Mouse (Mus musculus) c-Kit-negative CD71-positive TER-119-positive erythroid progenitor cells, embryonic 14.5 days (primary cell): ENCODE data around the gene Vps39.

Experiments used
- DNase-seq: peaks from one replicate; pipeline ENCODE4 v3.0.0-alpha.2; 2013; ENCODE audit warnings: low read depth, low spot score

The Vps39 gene

DNA sequence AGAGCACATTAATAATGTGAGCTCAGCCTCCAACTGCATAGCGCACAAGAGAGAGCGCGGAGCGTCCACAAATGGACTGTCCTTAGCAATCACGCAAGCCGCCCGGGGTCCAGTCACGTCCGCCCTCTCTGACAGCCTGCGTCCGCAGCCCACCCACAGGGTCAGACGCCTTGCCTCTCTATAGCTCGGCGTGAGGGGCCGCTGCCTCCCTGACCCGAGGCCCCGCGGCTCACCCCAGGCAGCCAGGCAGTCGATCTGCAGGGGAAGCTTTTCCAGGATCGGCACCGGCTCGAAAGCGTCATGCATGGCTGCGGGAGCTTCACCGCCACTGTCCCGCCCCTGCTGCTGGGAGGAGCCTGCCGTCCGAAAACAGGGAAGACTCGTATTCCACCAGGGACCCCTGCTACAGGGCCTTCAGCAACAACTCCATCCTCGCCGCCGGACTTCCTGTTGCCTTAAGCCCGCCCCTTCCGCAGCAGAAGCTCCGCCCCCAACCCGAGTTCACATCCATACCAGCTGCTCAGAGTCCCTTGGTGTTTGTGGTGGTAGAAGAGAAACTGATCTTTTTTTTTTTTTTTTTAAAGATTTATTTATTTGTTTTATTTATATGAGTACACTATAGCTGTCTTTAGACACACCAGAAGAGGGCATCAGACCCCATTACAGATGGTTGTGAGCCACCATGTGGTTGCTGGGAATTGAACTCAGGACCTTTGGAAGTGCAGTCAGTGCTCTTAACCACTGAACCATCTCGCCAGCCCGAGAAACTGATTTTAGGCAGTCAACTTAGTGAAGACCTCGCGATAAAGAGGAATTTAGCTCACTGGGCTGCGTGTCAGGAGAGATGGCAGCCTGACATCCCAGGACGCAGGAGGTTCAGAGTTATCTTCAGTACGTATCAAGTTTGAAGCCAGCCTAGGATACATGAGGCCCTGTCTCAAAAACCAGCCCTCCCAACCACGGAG lies at the start of gene Vps39:
Gene Vps39 (minus strand): TSS at position 456 of the 965 bp plus-strand sequence.
- peak; percentile 70 for DNase-seq

DNA sequence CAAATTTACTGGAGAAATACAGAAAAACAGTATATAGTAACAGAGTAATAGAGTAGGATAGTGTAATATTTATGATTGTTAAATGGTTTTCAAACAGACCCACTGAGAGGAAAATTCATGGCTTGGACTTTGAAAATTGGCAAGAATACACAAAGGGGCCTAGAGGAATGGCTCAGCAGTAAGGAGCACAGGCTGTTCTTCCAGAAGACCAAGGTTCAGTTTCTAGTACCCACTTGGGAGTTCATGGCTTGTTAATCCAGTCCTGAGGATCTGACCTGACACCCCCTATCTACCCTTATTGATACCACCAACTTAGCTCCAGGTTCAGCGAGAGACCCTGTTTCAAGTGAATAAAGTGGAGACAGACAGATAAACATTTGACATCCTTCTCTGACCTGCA lies 45.0 kb upstream of the Vps39 start:
- no peak for DNase-seq

DNA sequence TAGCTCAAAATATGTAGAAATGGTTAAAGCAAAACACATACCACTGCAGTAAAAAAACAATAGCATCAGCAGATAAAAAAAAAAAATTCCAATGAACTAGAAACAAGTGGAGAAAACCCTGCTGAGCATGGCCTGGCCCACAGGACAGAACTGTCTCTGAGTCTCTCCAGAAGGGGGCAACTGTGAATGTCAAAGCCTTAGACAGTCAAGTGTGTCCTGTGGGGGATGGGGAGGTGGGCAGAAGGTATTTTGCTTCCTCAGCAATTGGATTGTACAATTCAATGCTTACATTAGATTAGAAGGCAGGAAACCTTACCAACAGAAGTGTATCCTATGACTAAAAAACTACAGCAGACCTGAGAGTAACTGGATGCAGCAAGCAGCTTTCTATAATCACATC lies 39.5 kb upstream of the Vps39 start:
- no peak for DNase-seq

DNA sequence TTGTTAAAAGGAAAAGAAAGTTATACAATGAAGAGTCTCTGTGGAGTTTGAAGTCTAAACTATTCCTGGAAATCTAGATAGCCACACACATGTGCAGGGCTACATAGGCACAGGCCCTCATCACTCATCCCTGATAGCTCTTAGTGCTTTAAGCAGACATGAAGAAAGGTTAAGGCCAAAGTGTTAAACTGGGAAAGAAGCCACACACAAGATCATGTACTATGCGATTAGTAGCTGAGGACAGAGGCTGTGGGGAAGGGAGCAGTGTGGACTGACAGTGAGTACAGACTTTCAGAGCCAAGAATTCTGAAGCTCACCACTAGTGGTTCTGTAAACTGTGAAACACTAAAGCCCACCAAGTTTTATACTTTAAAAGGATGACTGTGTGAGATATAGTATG lies 38.0 kb upstream of the Vps39 start:
- DNase-seq: no peak

DNA sequence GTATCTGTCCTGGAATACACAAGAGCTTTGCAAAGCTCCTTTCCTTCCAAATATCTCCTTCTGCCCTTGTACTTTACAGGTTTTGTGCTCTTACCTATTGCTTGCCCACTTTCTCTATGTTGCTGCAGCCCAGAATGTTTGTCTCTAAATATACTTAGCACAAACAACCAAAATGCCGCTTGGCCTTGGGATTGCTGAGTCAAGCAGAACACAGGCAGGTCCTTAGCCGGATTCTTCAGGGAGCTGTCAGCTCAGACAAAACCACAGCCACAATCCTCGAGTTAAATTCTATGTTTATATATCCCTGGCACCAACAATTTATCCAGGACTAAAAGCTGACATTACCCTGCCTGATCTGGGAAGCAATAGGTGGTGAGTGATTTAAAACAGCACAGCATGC lies 36.4 kb upstream of the Vps39 start:
- no peak for DNase-seq

DNA sequence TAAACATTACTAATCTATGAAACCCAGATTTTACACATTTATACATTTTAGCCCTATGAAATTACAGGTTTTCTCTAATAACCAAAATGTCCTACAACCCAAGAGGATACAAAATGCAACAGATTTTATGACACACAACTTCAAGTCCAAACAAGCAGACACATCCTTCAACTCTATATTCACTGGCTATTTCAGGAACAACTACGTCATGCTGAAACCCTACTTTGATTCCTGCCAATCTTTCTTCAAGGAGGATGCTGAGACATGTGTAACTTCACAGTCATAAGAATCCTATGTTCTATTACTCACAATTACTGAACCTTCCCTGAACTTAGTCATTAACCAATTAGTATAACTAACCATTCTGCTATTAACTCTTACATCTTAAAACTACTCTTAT lies 34.4 kb upstream of the Vps39 start:
- no peak for DNase-seq

DNA sequence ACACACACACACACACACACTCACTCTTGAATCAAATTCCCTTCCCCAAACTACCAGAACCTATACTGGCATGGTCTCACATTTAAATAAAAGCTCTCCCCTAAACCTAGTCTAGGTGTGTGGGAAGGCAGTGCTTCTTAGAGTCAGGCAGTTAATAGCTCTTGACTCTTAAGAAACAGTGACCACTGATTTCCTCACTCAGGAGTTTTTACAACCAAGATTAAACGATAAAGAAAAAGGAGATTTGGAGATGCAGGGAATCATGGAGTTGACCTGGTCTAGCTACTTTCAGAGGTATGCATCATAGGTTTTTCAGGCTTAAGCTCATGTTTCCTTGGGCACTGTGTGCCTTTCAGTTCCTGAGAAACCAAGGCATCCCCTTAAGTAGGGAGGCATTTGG lies 33.3 kb upstream of the Vps39 start:
- no peak for DNase-seq

DNA sequence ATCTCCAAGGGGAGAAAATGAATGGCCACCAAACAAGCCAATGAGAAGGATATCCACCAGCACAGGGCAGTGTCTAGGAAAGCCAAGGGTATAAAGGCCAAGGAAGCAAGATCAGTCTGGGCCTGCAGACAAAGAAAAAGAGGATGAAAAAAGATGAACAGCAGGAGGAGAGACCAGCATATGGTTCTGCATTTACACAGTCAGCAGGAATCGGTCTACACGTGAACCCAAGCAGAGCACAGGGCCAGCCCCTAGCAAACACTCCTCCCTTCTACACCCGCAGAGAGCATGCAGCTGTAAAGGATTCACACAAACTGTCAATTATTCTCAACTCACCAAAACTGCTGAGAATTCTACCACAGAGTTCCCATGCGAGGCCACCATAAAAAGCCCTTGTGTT lies 20.9 kb upstream of the Vps39 start:
- DNase-seq: no peak

DNA sequence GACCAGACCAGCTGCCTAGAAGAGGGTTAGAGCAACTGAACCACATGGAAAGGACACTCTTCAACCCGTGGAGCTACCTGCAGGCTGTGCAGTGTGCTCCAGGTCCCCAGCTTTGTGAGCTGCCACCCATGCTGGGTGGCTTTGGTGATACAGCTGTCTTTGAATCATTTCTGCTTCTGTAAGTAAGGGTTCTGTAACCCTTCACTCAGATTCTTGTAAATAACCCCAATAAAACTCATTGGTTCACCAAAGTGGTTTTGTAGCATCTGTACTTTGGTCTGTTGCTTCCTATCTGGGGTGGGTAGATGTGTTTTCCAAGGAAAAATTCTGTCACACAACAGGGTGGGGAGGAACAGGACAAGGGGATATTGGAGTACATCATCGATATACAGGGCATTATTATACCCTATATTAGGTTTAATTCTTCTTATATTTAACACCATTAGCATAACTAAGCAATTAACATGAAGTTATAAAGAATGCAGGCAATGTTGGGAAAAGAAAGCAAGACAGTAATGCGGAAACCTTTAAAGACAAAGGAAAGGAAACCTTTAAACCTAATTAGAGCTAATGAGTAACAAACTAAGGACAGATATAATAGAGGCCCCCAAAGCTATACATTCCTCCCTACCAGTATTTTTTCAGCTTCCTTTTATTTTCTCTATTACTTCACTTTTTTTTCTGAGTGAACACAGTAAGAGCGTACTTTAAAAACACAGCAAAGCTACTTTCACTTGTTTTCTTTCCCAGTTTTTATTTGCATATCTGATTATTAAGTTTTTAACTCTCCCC lies 14.7 kb upstream of the Vps39 start:
- no peak for DNase-seq

DNA sequence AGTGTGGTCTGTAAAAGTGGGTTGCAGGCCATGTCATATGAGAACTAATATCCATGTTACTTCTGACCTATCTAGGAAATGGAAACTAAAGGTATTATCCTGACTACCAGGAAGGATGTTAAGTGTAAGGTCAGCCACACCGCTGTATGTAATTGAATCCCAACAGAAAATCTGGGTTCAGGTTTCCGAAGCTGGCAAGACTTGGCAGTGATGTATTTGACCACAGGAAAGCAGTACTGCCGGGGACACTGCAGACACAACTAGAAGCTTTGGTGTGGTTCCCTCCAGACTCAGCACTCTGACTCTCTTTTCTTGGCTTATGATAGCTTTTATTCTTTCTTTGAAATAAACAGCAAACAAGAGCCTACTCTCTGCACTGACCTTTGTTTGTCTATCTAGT lies 13.6 kb upstream of the Vps39 start:
- DNase-seq: no peak

DNA sequence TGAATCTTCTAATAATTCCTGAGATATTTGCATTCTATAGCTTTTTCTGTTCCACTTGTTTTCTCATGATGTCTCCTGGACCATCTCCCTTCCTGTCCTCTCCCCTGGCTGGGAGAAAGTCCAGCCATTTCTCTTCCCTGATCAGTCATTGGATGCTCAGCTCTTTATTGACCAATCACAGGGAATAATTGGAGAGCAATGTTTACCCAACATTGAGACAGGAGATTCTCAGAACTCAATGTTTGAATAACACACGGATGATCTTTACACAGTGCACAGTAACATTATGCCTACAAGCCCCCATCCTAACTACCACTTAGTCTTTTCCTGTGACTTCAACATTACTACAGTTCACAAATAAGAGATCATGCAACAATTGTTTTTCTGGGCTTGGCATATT lies 7.5 kb upstream of the Vps39 start:
- no peak for DNase-seq

DNA sequence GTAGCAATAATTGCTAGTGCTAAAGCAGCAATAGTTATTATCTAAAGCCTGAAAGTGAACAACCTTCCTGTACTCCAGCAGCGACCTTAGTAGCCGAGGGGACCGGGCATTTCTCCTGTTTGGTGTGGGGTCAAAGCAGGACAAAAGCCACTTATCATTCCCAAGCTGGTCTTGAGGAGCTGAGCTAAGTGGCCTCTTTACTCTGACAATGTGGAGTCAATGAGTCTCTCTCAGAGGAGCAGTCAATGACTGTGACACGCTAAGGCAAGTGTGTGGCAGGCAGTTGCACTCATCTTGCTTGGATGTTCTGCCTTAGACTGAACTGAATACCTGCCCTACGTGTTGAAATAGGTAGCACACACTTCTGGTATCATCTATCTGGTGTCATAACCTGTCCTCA lies 1.6 kb downstream of the Vps39 start:
- DNase-seq: no peak

DNA sequence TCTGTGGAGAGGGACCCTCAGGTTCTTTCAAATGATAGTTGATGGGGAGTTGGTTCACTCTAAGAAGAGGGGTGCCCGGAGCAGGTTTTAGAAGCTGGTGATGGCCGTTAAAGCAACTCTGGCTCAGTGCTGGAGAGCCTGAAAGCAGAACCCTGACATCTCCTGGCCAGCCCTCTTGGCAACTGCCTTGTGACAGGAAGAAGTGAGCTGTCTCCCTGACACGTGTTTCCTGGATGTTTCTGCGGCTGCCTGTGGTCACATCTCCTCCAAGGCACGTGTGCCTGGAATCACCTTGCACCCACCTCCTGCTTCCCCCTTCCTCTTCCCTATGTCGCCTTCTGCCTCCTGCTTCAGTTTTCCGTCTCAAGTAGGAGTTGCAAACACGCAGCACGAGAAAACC lies 4.8 kb downstream of the Vps39 start:
- DNase-seq: no peak

DNA sequence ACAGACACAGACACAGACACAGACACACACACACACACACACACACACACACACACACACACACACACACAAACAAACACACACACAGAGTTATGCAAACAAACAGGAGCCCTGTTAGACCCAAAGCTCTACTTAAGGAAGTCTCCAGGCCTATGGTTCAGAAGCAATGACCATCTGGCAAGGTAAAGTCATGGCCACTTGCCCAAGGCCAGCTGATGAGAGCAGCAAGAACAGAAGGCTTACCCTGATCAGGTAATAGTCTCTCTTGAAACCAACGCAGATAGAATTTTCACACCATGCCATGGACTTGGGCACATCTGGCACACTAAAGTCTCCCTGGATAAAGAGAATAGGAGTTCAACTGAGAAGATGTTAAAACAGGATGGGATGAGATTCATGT lies 11.2 kb downstream of the Vps39 start:
- no peak for DNase-seq

DNA sequence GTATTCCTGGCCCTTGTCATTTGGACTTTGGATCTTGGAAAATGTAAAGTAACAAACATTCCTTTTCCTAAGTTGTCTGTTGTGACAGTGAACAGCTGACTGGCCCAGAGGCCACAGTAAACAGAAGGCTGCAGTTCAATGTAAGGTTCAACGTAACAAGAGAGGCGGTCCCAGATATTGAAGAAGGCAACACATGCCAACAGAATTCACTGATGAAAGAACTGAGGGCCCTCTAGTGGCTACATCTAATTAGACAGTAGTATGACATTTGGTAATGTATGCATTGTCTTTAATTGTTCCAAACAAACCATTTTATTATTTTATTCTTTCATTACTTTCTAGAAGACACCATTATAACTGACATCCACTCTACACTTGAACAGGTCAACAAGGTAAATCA lies 15.1 kb downstream of the Vps39 start:
- no peak for DNase-seq

DNA sequence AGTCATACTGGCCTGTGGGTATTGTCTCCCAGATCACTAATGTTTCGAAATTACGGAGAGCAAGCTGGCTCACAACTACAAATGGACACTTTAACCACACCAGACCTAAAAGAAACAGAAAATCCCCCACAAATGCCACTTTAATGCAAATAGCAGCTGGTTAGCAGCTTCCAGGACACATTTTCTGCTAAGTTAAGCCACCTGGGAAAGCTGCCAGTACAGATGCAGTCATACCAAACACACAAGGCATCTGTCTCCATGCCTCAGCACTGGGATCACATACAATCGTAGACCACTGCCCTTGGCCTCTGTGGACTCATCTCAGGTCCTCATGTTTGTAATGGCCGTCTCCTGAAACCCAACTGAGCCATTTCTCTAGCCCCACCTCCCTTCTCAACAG lies 21.4 kb downstream of the Vps39 start:
- no peak for DNase-seq

DNA sequence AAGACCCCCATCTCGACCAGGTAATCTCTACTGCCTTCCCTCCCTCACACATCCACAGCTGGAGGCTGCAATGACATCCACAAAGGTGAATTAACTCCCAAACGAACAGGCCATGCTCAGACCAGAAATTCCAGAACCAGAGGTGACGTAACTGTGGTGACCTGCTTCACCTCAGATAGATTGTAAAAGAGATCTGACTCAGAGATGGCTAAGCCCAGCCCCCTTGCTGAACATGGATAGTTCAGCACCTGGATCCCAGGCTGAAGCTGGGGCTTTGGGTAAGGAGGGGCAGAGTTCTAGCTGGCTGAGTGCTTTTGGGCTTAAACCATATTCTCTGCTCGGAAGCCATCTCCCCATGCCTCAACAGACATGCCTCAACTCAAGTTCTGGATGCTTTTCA lies 37.9 kb downstream of the Vps39 start:
- DNase-seq: no peak

DNA sequence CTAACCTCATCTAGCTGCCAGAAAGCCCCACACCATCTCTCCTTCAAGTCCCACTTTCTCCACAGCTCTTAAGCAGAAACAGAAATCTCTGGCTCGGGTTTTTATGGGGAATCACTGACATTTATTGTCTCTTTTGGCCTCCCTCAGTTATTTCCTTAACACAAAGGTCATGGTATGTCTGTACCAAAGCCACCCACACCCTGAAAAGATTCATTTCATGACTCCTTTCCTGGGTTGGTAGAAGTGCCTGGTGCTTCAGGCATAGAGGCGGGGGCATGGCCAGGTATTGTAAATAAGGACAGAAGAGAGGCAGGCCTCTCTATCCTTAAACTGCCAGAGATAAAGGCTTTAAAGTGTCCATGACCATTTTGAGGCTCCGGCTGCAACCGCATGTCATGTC lies 38.5 kb downstream of the Vps39 start:
- DNase-seq: no peak

DNA sequence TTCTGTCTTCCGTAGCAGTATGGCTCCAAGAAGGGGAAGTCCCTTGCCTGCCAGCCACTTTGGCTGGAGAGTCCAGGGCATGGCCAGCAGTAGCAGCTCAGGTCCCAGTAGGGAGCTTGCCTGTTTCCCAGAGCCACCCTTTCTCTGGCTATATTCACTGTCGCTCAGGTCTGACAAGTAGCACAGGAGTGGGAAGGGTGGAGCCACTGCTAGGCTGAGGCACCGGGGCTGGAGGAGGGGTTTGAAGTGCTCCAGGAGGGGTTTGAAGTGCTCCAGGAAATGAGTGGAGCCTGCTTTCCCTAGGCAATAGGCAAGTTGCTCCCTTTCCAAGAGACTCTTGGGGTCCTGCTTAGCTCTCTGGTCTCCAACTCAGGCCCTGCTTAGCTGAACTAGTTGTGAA lies 39.0 kb downstream of the Vps39 start, which contains the start of gene Pla2g4f:
Gene Pla2g4f (minus strand): TSS at position 190 of the 400 bp plus-strand sequence.
- no peak for DNase-seq

DNA sequence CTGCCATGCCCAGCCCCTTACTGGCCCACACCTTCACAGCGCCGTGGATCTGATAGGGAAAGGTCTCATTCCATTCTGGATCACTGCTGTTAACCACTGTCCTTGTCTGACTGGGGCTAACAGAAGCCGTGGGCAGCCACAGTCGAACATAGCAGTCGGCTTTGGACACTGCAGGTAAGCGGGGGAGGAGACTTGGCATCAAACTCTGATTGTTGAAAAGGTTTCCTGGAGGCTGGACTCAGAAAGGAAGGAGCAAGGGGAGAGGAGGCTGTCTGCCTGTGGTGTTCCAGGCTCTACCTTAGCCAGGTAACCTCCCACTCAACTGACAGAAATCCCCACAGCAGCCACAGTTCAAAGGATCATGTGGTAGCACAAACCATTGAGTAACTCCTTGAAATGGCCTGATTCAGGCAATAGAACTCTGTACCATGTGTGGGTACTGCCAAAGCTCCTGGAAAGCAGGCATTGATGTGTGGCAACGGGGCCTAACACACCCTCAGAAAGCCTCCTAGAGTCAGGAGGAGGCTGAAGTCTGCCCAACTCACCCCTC lies 40.6 kb downstream of the Vps39 start:
- DNase-seq: no peak

DNA sequence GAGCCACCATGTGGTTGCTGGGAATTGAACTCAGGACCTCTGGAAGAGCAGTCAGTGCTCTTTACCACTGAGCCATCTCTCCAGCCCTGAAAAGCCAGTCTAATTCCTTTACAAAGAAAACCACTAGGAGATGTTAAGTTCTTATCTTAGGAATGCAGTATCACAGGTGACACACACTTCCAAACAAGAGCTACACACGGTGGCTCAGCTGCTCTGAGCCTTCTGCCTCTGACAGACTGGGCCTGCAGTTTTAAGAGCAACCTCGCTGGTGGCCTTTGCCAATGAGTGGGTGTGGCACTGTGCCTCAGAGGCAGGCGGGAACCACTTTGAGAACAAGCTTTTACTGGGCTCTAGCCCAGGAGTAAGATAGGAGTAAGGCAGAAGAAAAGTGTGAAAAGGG lies 48.8 kb downstream of the Vps39 start:
- DNase-seq: no peak

DNA sequence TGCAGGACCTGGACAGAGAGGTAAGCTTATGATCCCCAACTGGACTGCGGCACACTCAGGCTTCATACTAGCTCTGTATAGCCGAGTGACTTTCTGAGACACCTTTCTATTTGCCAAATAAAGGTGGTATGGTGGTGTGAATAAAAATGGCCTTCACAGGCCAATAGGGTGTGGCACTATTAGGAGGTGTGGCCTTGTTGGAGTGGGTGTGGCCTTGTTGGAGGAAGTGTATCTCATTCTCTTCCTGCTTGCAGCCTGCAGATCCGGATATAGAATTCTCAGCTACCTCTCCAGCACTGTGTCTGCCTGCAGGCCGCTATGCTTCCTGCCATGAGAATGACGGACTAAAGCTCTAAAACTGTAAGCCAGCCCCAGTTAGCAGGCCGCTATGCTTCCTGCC lies 51.9 kb downstream of the Vps39 start:
- no peak for DNase-seq

DNA sequence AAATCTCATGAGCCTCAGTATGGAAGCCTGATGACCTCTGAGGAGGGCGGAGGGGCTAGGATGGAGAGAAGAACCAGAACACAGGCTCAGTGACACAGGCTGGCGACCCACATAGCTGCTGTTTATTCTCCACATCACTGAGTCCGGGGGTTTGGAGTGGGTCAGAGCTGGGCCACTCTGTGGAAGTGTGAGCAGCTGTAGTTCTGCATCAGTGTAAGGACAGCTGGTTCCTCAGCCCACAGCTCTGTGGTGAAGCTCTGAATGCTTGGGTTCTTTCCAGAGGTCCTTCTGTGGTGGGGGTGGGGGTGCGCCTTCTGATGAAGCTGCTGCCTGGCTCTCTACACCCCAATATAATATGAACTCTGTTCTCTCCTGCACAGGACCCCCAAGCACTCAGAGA lies 53.1 kb downstream of the Vps39 start:
- no peak for DNase-seq
